Mouse (Mus musculus) layer of hippocampus, adult 9-11 months (tissue): ENCODE measurements around the gene Sorl1.

Experiments
- DNase-seq: peaks from one replicate; pipeline ENCODE4 v3.0.0; 2022

Sorl1 gene

DNA sequence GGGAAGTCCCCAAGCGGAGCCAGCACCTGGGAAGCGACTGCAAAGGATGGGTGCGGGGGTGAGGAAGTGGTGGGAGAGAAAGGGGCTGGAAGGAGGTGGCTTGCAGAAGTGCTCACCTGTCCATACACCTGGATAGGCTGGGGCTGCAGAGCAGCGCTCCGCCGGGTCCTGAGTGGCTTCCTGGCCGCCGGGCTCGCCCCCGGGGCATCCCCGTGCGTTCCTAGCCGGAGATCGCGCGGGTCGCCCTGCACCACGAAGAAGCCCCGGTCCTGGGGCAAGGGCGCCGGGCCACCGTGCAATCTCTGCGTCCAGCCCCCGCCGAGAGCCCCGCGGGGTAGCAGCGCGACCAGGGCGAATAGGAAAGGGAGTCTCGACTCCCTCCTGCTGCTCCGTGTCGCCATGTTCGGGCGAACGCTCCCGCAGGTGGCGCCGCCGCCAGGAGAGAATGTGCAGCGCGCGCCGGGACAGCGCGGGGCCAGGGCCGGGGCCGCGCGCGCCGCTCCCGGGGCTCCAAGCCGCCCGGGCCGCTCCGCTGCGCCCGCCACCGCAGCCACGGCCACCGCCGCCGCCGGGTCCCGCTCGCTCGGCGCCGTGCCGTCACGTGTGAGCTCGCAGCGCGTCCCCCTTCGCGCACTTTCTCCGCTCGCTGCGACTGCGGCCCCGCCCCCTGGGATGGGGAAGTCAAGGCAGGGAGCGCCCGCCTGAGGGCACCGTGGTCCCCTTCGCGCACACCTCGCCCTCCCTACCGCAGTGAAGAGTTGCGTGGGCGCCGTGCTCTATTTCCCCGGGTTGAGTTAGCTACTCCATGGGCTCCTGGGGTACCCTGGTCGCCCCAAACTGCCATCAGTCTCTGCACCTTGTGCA is at the start of gene Sorl1:
Gene Sorl1, minus strand, starts transcription at position 585 of the 864 bp plus-strand sequence.
- DNase-seq = peak; percentile 61

DNA sequence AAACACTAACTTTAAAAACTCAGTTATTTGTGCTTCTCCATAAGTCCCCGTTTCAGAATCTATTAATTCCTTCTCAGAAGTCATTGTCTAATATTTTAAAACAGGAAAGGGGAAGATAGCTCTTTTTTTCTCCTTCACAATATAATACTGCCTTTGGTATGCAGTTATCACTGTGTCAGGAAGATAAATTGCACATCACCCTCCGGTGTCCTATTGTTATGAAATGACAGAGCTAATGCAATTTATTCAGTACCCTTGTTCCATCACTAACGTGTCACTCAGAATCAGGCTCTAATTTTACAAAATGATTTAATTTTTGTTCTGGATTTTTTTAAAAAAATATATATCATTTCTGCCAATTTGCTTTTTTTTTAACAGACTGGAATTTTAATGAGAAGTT is 49.7 kb upstream of the Sorl1 start:
- no peak for DNase-seq

DNA sequence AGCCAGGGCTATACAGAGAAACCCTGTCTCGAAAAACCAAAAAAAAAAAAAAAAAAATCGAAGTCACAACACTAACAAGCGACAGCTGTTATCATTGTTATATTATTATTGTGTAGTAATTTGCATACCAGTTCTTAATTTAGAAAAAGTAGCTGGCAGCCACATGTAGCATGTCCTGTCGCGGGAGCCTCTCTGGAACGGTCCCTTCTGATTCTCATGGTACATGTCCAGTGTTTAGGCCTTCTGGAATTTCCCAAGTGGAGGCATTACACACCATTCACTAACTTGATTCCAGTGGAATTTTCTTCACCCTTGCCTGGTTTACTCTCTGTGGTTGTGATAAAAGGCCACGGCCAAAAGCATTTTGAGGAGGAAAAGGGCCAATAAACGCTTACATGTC is 45.4 kb upstream of the Sorl1 start:
- no peak for DNase-seq

DNA sequence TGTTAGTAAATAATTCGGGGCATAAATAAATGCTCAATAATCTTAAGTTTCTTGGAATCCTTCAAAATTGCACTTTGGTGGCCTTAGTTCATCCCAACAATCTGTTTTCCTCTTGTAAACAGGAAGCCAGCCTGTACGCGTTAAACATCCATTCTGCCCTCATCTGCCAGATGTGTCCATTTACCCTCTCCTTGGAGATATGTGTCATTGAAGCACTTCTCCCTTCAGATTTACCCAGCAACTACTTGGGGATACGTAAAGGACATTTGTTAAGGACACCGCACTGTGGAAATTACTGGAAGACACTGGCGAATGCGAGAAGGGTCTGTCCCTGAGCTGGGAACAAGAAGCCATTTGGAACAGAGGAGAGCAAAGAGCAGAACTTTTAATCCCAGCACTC is 44.9 kb upstream of the Sorl1 start:
- DNase-seq = no peak

DNA sequence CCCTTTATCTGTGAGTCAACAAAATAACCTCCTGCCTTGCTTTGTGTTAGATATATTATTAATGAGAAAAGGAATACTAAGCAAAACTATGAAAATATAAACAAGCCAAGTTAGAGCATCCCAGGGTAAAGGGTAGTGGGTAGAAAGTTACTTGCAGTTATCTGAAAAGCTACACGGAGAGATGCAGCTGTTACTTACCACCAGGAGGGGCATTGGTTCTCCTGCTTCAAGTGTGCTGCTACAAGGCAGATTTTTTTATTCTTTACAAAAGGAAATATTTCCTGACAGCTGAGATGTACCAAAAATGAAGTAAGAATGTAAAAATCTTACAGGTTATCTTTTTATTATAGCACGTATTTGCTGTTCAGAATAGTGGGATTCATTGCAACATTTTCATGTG is 40.8 kb upstream of the Sorl1 start:
- no peak for DNase-seq

DNA sequence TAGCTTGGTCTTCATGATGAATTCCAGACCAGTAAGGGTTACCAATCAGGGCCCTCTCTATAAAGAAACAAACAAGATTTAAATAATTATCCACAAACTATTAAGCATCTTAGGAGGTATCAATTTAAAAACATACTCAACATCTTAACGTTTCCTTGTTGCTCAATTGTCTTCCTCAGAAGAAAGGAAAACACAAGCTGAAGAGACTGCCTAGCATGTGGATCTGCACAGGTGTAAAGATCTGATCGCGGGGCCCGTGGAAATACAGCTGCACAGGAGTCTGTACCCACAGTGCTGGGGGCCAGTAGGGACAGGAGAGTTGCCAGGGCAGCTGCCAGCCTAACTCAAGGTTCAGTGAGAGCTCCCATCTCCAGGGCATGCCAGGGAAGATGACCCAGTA is 38.9 kb upstream of the Sorl1 start:
- no peak for DNase-seq

DNA sequence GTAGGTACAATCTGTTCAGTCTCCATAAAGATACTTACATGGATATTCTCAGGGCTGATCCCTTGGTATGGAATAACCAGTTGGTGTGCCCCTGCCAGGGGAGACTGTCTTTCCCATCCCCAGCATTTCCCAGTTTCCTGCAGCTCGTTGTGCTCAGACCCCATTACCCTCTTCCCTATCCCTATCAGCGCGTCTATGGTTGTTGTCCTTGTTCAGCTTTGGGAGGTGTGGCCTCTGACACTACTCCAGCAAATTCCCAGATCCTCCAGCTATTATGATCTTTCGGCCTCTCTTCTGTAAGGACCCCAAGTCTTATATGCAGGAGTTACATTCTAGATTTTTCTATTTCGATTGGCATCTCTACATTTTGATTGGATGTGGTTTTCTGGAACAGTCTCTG is 35.3 kb upstream of the Sorl1 start:
- no peak for DNase-seq

DNA sequence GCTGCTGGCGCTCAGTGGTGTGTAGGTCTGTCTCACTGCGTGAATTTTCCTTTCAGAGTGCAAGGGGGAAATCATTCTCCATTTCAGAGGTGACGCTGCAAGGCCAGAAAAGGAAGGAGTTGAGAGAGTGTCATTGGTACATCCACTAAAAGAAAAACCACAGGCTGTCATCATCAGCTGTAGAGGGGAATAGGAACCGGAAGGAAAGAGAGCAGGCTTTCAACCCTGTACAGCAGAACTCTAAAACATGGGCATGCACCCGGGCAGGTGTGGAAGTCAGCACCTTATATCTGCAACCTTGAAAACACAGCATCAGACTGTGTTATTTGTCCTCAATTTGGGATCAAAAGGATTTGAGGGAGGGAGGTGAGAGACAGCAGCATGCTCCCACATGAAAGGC is 34.6 kb upstream of the Sorl1 start:
- DNase-seq = no peak

DNA sequence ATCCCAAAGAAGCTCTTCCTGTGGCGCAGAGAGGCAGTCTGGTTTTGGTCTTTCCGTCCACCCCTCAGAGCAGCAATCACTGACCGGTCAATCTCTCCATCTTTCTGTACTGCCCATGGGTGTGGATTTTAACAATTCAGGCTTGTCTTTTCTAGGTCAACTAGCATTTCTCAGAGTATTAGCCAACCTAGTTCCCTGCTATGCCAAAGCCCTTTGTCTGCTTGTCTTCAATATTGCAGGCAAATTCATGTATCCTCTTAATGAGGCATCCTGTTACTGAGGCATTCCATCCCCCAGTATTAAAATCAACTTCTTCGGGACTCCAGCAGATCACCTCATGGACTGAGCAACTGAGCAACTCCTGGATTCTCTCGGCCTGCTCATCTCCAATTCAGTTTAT is 33.9 kb upstream of the Sorl1 start:
- DNase-seq = no peak

DNA sequence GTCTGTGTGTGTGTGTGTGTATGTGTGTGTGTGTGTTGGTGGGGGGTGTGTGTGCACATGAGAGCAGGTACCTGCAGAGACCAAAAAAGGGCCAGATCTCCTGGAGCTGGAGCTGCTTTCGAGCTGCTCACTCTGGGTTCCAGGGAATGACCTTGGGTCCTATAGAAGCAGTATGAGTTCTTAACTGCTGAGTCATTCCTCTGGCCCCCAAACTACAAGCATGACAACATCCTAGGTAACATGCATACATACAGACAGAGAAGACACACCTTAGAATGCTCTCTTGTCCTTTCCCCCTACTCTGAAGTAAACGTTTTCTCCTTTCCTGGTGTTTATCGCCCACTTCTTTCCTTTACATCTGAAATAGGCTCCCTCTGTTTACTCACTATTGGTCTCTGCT is 32.5 kb upstream of the Sorl1 start:
- DNase-seq = no peak

DNA sequence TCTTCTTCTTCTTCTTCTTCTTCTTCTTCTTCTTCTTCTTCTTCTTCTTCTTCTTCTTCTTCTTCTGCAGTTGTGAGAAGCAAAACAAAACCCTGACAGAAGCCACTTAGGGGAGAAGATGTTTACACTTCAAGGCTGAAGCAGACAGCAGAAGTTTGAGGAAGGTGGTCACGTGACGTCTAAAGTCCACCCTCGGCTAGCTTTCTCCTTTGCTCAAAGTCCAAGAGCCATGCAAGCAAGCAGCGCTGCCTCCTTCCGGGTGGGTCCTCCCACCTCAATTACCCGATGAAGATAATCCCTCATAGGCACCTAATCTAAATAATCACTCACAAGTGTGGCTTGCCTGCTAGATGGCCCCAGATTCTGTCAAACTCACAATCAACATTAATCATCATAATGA is 30.6 kb upstream of the Sorl1 start:
- DNase-seq = no peak

DNA sequence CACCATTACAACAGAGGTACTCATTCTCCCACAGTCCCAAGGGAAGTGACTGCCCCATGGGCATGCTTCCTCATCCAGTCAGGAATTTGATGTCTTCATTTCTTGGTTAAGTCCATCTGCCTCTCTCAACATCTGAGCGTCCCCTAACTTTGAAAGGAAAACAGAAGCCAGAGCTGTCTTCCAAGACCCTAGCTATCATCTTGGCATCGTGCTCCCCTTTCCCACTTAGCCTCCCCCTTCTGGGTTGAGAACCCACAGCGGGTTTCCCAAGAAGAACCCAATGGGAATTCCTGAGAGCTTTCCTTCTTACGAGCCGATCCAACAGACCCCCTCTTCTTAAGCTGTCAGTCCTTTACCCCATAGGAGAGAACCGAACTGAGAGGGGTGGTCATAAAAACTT is 24.7 kb upstream of the Sorl1 start:
- DNase-seq = no peak

DNA sequence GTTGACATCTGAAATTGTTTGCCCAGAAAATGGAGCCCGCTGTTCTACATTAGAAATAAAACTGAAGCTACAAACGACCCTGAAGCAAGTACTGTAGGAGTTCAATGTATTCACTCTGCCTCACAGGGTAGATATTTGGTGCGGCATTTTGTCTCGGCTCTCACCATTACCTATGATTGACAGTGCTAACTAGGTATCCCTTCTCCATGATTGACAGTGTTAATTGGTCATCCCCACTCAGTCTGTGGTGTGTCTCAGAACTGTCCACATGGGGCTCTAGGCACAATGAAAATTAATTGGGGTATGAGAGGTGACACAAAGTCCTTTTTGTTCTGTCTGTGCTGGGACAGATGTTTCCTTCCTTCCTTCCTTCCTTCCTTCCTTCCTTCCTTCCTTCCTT is 23.9 kb upstream of the Sorl1 start:
- DNase-seq = no peak

DNA sequence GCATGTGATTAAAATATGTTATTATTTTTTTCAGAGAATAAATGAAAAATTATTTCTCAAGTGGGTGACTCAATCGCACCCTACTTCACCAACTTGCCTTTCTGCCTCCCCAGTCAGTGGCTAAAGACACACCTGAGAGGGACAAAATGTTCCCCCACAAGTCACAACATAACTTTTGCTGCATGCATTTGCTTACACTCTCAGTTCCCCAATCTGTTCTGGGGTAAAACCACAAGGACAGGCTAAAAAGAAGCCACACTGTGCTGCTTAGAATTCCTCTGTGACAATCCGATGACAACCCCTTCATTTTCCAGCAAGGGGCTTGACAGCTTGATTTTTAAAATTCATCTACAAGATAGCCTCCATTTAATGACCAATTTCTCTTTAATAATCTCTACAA is 22.4 kb upstream of the Sorl1 start:
- DNase-seq = no peak

DNA sequence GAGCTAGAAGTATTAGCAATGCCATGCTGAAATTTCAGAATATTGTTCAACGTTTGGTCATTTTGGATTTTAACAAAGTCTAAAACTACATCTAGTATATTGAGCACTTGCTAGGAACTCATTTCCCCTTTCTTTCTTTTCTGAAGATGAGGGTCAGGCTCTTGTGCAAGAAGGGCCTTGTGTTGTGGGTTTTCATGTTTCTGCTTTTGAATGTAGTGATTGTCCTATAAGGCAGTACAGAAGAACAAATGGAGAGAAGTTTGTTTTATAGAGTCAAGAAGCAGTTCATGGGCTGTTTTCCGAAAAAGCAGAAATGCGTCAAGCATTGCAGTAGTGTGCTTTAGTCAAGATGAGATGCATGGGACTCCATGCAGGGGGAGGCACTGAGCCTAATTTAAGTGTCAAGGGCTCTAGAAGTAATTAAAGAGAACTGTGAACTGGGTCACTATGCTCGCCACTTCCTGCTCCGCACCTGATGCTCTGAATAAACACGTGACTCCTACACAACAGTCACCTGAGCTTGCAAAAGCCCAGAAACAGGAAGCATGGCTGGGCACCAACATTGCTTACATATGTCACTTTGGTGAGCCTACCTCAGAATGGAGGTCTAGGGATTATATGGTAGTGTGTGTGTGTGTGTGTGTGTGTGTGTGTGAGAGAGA is 17.6 kb upstream of the Sorl1 start:
- no peak for DNase-seq

DNA sequence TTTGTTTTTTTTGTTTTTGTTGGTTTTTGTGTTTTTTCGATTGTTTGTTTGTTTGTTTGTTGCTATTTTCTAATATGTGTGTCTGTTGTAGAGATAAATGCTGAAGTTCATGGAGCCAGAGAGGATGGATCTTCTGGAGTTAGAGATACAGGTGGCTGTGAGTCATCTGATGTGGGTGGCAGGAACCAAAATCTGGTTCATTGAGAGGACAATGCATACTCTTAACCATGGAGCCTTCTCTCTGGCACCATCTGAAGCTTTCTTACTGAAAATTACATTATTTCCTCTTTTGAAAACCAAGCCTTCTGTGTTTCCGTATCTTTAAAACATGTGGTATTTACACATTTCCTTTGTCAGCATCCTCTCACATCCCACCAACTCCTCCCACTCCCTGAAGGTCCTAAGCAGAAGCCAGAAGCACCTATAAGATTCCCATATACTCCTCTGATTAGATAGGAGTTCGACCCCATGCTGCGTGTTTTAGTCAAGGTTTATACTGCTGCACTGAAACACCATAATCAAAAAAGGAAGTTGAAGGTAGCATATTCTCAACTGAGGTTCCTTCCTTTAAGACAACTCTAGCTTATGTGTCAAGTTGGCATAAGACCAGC is 14.3 kb upstream of the Sorl1 start:
- DNase-seq = no peak

DNA sequence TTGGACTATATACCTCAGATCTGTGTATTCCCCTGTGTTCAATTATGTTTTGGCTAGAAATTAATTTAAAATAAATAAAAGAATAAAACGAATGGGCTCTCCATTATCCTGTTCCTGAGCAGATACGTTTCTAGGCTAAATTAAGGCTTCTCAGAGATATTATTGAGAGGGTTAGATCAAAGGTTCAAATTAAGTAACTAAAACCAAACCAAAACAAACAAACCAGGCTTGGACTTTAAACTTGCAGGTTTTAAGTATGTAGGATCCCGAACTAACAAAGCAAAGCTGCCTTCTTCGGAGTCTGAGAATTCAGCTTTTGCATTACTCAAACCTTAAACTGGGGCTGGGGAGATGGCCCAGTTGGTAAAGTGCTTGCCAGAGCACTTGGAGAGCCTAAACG is 13.5 kb upstream of the Sorl1 start:
- DNase-seq = no peak

DNA sequence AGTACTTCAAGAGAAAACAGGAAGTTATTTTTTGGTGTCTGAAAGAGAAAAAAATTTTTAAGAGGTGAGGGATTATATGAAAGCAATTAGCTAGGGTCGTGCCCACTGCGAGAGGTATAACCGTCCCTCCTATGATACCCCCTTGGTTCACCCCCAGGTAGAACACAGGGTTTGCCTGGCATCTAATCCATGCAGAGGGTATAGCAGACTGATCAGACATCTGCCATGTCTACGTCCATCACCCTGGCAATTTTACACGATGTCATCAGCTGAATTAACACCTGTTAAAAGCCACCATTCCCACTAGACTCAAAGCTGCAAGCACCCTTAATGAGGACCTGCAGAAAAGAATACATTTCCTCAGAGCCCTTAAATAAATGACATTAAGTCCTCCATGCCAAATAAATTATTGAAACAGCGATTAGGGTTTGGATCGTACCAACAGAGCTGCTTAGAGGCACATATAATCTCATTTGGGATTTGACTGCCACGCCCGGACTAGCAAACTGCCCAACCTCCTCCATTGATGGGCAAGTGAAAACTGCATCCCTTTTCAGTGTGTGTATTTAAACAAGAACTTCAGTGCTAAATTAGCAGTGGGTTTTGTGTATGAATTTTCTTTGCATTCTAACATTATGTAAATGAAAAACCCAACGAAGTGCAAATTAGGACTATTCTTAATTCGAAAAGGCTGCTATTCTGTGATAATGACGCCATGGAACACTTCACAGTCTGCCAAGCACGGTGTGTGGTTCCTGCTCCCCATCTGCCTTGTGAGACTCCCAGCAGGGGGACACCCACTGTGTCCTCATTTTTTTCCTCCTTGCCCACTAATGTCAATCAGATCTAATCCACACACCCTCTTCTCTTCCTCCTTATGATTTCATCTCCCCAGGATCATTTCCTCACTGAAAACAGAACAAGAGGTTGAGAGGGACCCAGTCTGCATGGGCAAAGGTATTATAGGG is 7.0 kb upstream of the Sorl1 start:
- DNase-seq = peak; percentile 59

DNA sequence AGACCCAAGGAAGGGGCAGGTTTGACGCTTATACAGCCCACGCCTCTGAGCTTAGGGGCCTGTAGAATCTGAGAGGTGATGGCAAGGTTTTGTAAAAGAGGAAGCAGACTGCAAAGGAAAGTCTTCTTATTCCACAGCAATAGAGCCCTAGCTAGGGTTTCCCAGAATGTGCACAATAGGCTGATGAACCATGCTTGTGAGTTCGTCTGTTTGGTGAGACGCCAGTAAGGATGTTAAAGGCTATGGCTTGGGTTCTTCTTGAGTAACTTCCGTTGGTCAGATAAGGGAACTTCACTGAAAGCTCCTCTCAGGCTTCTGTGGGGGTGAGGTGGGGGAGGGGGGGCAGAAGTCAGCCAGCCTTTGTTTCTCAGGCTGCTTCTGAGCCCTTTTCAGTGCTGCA is 3.9 kb upstream of the Sorl1 start:
- no peak for DNase-seq

DNA sequence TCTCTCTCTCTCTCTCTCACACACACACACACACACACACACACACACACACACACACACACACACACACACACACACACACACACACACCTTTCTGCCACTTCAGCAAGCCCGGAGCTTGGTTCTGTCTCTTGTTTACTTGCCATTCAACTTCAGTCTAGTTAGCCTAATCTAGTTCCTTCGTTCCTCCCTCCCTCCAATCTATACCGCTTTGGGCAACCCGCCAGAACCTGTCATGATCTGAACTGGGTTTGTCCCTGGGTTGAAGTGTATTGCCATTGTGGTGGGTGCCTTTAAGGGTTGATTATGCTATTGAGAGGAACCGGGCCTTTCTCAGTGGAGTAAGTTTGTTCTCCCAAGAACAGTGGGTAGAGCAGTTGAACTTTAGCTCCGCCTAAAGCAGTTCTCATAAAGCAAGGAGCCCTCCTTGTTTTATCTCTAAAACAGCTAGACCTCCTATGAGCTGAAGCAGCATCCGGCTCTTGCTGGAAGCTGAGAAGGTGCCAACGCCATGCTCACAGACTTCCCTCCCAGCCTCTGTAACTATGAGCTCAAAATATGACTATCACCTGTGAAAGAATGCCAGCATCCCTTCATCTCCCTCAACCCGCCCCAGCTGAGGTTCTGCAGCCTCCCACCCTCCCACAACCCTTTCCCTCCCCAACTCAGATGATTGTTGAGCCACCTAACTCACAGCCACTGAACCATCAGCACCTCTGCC is 1.3 kb upstream of the Sorl1 start:
- DNase-seq = no peak

DNA sequence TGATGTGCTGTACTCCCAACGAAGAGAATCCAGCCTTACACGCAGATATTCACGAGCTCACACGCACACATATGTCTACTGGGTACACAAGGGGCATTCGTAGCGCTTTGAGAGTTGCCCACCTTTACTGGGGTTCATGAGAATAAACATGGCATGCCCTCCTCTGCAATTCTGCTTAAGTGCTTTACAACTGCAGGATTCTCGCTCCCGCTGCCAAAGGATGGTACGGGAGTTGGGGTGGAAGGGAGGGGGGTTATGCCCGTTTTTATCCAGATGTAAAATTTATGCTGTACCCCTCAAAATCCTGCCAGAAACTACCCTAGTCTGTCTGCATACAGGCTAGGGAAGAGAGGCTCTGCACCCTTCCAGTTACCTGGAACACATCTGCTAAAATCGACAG is 893 bp downstream of the Sorl1 start:
- DNase-seq = no peak

DNA sequence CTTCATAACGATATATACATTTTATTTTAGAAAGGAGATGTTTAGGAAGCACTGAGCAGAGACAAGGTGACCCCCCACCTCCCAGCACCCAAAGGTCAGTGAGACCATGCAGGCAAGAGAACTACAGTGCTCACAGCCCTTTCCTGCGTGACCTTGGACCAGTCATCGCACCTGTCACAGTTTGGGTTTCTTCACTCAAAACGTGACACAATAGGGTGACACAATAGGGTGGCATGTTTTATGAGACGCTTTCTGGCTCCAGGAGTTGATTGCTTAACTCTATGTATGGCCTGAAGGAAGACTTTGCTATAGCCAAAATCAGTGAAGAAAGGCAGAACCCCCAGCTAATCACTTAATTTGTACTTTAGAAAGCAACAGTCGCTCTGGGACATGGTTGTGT is 1.7 kb downstream of the Sorl1 start:
- DNase-seq = no peak
